Mouse (Mus musculus) limb, embryonic 11.5 days (tissue): Measurements from ENCODE around the gene C1qc. TPM values are rescaled to one million over a fixed set of nuclear protein-coding genes. Genes with fewer than 3 reads are reported as not detected.

Experiments
- ATAC-seq: fragments of 200-750 bp; cut with Nextera tagmentation; 2 replicates; pipeline ENCODE4 v1.8.0; 2017; ENCODE audit warnings: low read depth; ENCODE audit not compliant: insufficient number of reproducible peaks, low FRiP score, low TSS enrichment
- DNase-seq: peaks from one replicate; pipeline ENCODE4 v3.0.0-alpha.2; 2015; ENCODE audit warnings: low spot score
- H3K27ac ChIP-seq: fragments of 300-500 bp; sonication (generic); replicated peaks from 2 replicates; pipeline ENCODE4 v1.5.1; 2014; ENCODE audit warnings: low read depth, mild to moderate bottlenecking, low read length
- H3K27me3 ChIP-seq: fragments of 300-500 bp; sonication (generic); 2 replicates; pipeline ENCODE4 v1.6.1; 2014; ENCODE audit warnings: mild to moderate bottlenecking, low read length, mixed read lengths; ENCODE audit not compliant: control insufficient read depth, insufficient read depth
- H3K36me3 ChIP-seq: fragments of 300-500 bp; sonication (generic); 2 replicates; pipeline ENCODE4 v1.6.1; 2014; ENCODE audit warnings: mild to moderate bottlenecking, low read length, moderate library complexity, mixed read lengths; ENCODE audit not compliant: control insufficient read depth, insufficient read depth
- H3K4me1 ChIP-seq: fragments of 300-500 bp; sonication (generic); 2 replicates; pipeline ENCODE4 v1.6.1; 2014; ENCODE audit warnings: low read length, mixed read lengths; ENCODE audit not compliant: control insufficient read depth, insufficient read depth
- H3K4me2 ChIP-seq: fragments of 300-500 bp; sonication (generic); 2 replicates; pipeline ENCODE4 v1.6.1; 2014; ENCODE audit warnings: low read depth, mild to moderate bottlenecking, moderate library complexity; ENCODE audit not compliant: severe bottlenecking
- H3K4me3 ChIP-seq: fragments of 300-500 bp; sonication (generic); 2 replicates; pipeline ENCODE4 v1.5.1; 2014; ENCODE audit warnings: low read depth, low read length
- H3K9ac ChIP-seq: fragments of 300-500 bp; sonication (generic); 2 replicates; pipeline ENCODE4 v1.6.1; 2014; ENCODE audit warnings: mild to moderate bottlenecking, low read length
- H3K9me3 ChIP-seq: fragments of 300-500 bp; sonication (generic); 2 replicates; pipeline ENCODE4 v1.6.1; 2016; ENCODE audit warnings: low read length; ENCODE audit not compliant: control insufficient read depth
- WGBS: fragments of 180-500 bp; shearing (Covaris S2); extraction: QIAGEN DNeasy Blood & Tissue Kit; methylation state at CpG from one replicate; pipeline ENCODE4 v1.1.7; 2014; 5-methylcytosine and 5-hydroxymethylcytosine counted together
- polyA plus RNA-seq: library from polyadenylated mRNA; unstranded; fragments of >200 nt; fragmentation: Nextera tagmentation; extraction: Ambion mirVana; gene quantifications from 2 replicates; pipeline ENCODE4 v1.2.1, GENCODE M21; 2014

Gene C1qc
- polyA plus RNA-seq, 1 experiment from 2014 or later = 9.3 TPM

DNA sequence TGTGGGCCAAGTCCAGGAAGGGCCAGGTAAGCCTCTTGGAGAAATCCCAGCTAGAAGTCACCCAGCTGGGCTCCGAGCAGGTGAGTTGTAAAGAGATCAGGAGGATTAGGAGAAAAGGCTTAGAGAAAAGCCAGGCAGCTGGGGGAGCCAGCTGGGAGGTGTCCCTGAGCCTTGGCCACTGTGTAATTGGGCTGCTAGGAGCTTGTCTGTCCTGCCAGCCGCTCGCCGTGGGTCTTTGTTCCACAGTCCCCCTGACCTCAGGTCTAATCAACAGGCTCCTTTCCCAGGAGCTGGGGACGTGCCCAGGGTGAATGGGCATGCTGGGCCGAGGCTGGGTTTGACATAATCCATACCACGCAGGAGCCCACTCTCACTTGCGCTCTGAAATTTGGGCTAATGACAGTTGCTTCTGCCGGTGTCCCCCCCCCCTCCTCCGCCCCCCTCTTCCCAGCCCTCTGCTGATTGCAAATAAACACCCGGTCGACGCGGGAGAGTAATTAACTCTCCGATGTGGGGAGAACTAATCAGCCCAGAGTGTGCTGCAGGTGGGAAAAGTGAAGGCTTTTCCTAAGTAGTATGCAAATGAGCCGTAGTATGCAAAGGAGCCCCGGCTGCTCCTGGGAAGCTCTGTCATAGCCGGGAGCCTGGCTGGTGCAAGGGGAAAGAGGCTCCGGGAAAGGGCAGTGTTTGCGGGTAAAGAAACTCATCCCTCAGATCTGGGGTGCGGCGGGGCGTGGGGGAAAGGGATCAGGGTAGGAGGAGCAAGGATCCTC lies 12.1 kb upstream of the C1qc start:
- Histone ChIP-seq H3K36me3 (no peaks in the 10 kb centered on the region), H3K4me1 (no peaks in the 10 kb centered on the region), H3K4me2 (no peak overlapping the region), H3K27me3 (peaks cover 30% of the 10 kb centered on the region), H3K27ac (no peak overlapping the region), H3K9me3 (no peaks in the 10 kb centered on the region), H3K4me3 (no peak overlapping the region), H3K9ac (no peak overlapping the region)
- ATAC-seq (no peak), DNase-seq (no peak)
- WGBS = 2% methylated on average over 23 of the region's 23 CpGs

DNA sequence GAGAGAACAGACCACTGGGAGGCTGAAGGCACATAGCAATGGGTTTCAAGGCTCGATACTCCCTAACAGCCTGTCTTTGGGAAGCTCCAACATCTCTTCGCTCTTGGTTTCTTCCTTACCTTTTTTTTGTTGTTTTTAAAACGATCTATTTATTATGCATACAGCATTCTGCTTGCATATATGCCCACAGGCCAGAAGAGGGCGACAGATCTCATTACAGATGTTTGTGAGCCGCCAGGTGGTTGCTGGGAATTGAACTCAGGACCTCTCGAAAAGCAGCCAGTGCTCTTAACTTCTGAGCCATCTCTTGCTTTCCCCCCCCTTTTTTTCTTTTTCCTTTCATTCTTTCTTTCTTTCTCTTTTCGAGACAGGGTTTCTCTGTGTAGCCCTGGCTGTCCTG lies 6.3 kb upstream of the C1qc start:
- Histone ChIP-seq H3K9ac (no peak overlapping the region), H3K4me3 (no peak overlapping the region), H3K4me1 (0 out of 2 replicates have a peak, but pooled peaks cover 3% of the 10 kb centered on the region), H3K9me3 (no peaks in the 10 kb centered on the region), H3K36me3 (no peaks in the 10 kb centered on the region), H3K4me2 (no peak overlapping the region), H3K27ac (no peak overlapping the region), H3K27me3 (peaks cover 23% of the 10 kb centered on the region)
- no peak for ATAC-seq
- DNase-seq = no peak
- 60% methylated on average over 7 of the region's 7 CpGs for WGBS

- DNase-seq (no peak), ATAC-seq (no peak)
- Histone ChIP-seq H3K4me3 (no peak within 1 kb of the TSS), H3K36me3 (no peaks in the 10 kb centered on the region), H3K27ac (no peak within 1 kb of the TSS), H3K4me2 (no peak within 1 kb of the TSS), H3K27me3 (peaks cover 20% of the 10 kb centered on the region), H3K9ac (no peak within 1 kb of the TSS), H3K4me1 (0 out of 2 replicates have a peak, but pooled peaks cover 3% of the 10 kb centered on the region), H3K9me3 (no peaks in the 10 kb centered on the region)
- 78% methylated on average over 9 of the region's 9 CpGs for WGBS
Observed at GRCm38 (mm10) chr4:136898637-136899036, 5.8 kb upstream of the C1qc start, which contains the start of gene C1qa. Gene C1qa (minus strand): TSS chr4:136898803.

DNA sequence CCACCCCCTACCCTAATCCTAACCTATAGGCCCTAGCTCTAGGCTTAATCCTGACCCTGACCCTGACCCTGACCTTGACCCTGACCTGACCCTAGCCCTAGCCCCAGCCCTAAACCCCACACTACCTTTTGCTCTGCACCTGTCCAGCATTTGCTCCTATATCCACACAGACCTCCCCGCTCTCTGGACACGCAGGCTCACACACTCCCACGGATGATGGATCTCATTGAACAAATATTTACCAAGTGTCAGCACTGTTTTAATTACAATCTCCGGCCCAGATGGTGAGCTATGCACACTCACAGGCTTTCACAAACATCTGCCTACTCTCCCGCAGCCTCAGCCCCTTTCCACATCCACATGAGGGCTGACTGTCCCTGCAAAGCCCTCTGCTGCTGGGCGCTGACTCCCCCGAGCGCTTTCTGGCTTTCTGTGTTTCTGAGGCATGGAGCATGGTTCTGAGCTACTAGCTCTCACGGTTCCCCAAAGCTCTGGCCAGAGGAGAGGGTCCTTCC lies 5.3 kb upstream of the C1qc start:
- WGBS = 77% methylated on average over 9 of the region's 9 CpGs
- H3K9me3 ChIP-seq = no peaks in the 10 kb centered on the region
- no peak for ATAC-seq

DNA sequence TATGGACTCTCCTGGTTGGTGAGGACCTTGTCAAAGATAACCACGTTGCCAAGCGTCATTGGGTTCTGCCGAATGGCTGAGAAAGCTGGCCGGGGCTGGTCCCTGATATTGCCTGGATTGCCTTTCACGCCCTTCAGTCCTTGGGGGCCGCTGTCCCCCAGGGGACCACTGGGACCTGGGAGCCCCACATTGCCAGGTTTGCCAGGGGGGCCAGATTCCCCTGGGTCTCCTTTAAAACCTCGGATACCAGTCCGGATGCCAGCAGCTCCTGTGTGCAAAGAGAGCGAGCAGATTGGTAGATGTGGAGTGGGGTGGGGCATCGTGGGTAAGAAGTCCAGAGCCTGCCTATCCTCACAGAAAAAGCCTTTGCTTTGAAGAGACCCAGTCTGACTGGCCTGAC lies 3.6 kb upstream of the C1qc start:
- Histone ChIP-seq H3K9ac (no peak overlapping the region), H3K4me3 (no peak overlapping the region), H3K36me3 (no peaks in the 10 kb centered on the region), H3K9me3 (no peaks in the 10 kb centered on the region), H3K27ac (no peak overlapping the region), H3K27me3 (peaks cover 20% of the 10 kb centered on the region), H3K4me2 (no peak overlapping the region), H3K4me1 (0 out of 2 replicates have a peak, but pooled peaks cover 3% of the 10 kb centered on the region)
- WGBS = 29% methylated on average over 10 of the region's 10 CpGs
- ATAC-seq (no peak), DNase-seq (no peak)

More for the DNA sequence above, 5.3 kb upstream of the C1qc start:
- Histone ChIP-seq H3K4me3 (no peak overlapping the region), H3K4me1 (0 out of 2 replicates have a peak, but pooled peaks cover 3% of the 10 kb centered on the region), H3K9ac (no peak overlapping the region), H3K27ac (no peak overlapping the region), H3K36me3 (no peaks in the 10 kb centered on the region), H3K27me3 (peaks cover 17% of the 10 kb centered on the region), H3K4me2 (no peak overlapping the region)
- no peak for DNase-seq

DNA sequence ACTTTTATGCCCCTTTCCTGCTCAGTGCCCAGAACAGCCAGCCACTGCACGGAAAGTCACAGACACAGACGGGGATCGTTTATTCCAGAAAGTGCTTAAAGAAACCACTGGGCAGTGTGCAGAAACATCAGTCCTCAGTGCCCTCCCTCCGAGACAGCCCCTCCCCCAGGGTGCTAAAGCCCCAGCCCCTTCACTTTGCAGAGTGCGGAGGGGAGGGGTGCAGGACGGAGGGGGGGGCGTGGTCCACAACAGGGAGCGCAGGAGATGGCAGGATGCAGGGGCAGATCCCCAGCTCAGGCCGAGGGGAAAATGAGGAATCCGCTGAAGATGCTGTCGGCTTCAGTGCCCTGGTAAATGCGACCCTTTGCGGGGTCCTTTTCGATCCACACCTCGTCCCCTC lies 3.0 kb upstream of the C1qc start:
- 6% methylated on average over 15 of the region's 15 CpGs for WGBS
- no peak for DNase-seq
- no peak overlapping the region for H3K27ac ChIP-seq
- ATAC-seq = no peak
- H3K9ac ChIP-seq = no peak overlapping the region
- no peak overlapping the region for H3K4me3 ChIP-seq
- no peaks in the 10 kb centered on the region for H3K36me3 ChIP-seq
- H3K4me2 ChIP-seq = no peak overlapping the region
- H3K27me3 ChIP-seq = peaks cover 20% of the 10 kb centered on the region
- H3K9me3 ChIP-seq = no peaks in the 10 kb centered on the region
- H3K4me1 ChIP-seq = 0 out of 2 replicates have a peak, but pooled peaks cover 3% of the 10 kb centered on the region

- H3K9me3 ChIP-seq = no peaks in the 10 kb centered on the region
- ATAC-seq (no peak), DNase-seq (no peak)
- 71% methylated on average over 4 of the region's 4 CpGs for WGBS
- H3K9ac ChIP-seq = no peak overlapping the region
- no peak overlapping the region for H3K27ac ChIP-seq
- no peak overlapping the region for H3K4me2 ChIP-seq
- H3K36me3 ChIP-seq = no peaks in the 10 kb centered on the region
- H3K27me3 ChIP-seq = peaks cover 20% of the 10 kb centered on the region
- H3K4me3 ChIP-seq = no peak overlapping the region
- H3K4me1 ChIP-seq = 0 out of 2 replicates have a peak, but pooled peaks cover 3% of the 10 kb centered on the region
Observed at GRCm38 (mm10) chr4:136894821-136895220, 2.0 kb upstream of the C1qc start.

GRCm38 (mm10) chr4:136893691-136894543 lies 1.1 kb upstream of the C1qc start:
- H3K4me1 ChIP-seq = 0 out of 2 replicates have a peak, but pooled peaks cover 3% of the 10 kb centered on the region
- WGBS = 6% methylated on average over 9 of the region's 9 CpGs
- no peak overlapping the region for H3K9ac ChIP-seq
- no peaks in the 10 kb centered on the region for H3K36me3 ChIP-seq
- no peak overlapping the region for H3K27ac ChIP-seq
- H3K4me3 ChIP-seq = no peak overlapping the region
- DNase-seq = peak; percentile 68
- 0 out of 2 replicates have a peak, but pooled peaks have one; percentile 35 for ATAC-seq
- H3K27me3 ChIP-seq = peaks cover 20% of the 10 kb centered on the region
- H3K9me3 ChIP-seq = no peaks in the 10 kb centered on the region
- H3K4me2 ChIP-seq = no peak overlapping the region
